Mouse (Mus musculus): ENCODE measurements around the gene Klhl34.

Klhl34 gene

DNA sequence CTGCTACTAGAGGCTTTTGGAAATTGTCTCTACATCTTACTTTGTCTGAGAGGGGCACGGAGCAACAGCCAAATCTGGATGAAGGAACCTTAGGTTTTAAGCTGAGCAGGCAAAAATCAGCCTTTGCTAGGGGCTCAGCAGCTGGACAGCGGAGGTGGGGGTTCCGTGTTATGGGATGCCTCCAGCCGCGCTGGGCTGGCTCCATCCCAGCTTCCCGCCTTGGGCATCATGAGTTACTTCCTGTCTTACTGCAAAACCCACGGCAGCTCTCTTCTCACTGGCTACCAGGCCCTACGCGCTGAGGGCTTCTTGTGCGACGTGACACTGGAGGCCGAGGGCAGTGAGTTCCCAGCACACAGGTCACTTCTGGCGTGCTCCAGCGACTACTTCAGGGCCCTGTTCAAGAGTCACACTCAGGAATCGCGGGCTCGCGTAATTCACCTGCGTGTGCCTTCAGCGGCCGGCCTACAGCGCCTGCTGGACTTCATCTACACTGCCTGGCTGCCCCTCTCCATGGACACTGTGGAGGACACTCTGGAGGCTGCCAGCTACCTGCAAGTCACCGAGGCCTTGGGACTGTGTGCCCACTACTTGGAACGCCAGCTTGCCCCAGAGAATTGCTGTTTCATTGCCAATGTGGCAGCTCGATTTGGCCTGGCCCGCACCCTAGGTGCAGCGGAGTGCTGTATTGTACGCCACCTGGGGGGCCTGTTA lies at the start of gene Klhl34:
Klhl34 (plus strand) TSS at position 229 of the 714 bp plus-strand sequence.
- no peak for DNase-seq (ENCODE audit: low read depth, low spot score)

DNA sequence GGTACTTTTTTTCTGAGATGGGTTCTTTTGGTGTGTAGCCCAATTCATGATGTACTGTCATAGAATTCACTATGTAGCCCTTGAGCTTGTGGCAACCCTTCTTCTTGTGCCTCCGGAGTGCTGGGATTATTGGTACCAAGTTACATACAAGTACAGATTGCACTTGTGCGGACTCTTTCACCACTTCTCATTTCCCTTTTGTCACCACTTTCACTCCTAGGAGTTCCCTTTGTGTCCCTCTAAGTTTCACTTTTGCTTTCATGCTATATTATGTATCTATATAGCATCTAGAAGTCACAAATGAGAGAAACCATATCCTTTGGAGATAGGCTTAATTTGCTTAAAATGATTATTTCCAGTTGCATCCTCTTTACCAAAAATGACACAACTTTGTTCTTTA lies 16.6 kb upstream of the Klhl34 start:
- DNase-seq (ENCODE audit: low read depth, low spot score), result no peak

GRCm38 (mm10) chrX:157809721-157810120 lies 8.5 kb upstream of the Klhl34 start:
- DNase-seq (ENCODE audit: low read depth, low spot score), result no peak

GRCm38 (mm10) chrX:157817571-157818206 lies 546 bp upstream of the Klhl34 start:
- DNase-seq (ENCODE audit: low read depth, low spot score), result no peak

- no peak for DNase-seq (ENCODE audit: low read depth, low spot score)
Observed at GRCm38 (mm10) chrX:157818921-157819260, 656 bp downstream of the Klhl34 start.

DNA sequence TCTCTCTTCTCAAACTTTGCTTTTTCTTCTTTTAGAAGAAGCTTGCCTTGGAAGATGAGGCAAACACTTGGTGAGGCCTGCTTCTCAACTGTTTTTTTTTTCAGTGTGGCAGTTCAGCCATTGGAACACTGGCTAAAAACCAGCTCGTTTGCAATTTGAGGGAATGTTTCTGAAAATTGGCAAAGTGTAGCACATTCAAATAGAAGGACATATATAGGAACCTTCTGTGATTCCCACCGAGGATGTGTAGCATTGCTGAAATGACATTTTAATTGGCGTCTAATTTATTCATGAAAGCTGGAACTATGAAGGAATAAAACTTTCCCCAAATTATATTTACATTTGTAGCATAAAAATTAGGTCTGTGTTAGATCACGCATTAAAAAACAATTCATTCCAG lies 11.7 kb downstream of the Klhl34 start:
- no peak for DNase-seq (ENCODE audit: low read depth, low spot score)
